Comparison of ENCODE assay signal across 25 mouse cellular contexts in genomic region chrX:110077761-110078531, GRCm38 (mm10).
DNase-seq lines count a peak whose midpoint lies in the region; ATAC-seq lines count a peak whose summit lies in the region.
"Had no signal": no experiment of that assay in that cellular context is flagged by ENCODE, and none has a peak within 500 bp of the region (broad histone marks: within the 10 kb centered on the region; RNA-seq: fewer than 3 reads in every experiment).

No protein-coding gene starts in this region.

- DNase-seq in hindbrain, embryonic 10.5 days (ENCODE audit: low spot score): no peak
- no peak for DNase-seq in kidney, postnatal 25 days
- DNase-seq in layer of hippocampus, adult 9-11 months: no peak
- DNase-seq: adrenal gland, postnatal 25 days; cerebellum, adult 9-10 months; gastrocnemius, postnatal 10 days; heart, adult 18-20 months; heart, postnatal 10 days; kidney, adult 9 months; kidney, postnatal 14 days; liver, embryonic 13.5 days; lung, embryonic 14.5 days; retina, postnatal 1 day; thymus, postnatal 14 days had no signal

- no peaks in the 10 kb centered on the region for H3K27me3 ChIP-seq in hindbrain, embryonic 13.5 days
- no peaks in the 10 kb centered on the region for H3K27me3 ChIP-seq in hindbrain, embryonic 10.5 days (ENCODE audit: insufficient read depth, poor library complexity, severe bottlenecking)
- H3K27me3 ChIP-seq in forebrain, embryonic 12.5 days: no peaks in the 10 kb centered on the region
- H3K27me3 ChIP-seq in forebrain, embryonic 16.5 days (replicated peaks; ENCODE audit: control insufficient read depth, insufficient read depth, low read length): no peaks in the 10 kb centered on the region
- H3K27me3 ChIP-seq in midbrain, embryonic 16.5 days (ENCODE audit: control insufficient read depth, insufficient read depth, low read depth, low read length): no peaks in the 10 kb centered on the region
- H3K27me3 ChIP-seq: embryonic facial prominence, embryonic 15.5 days; heart, embryonic 12.5 days; liver, embryonic 13.5 days had no signal

- no peak overlapping the region for H3K9ac ChIP-seq in hindbrain, embryonic 13.5 days
- no peak overlapping the region for H3K9ac ChIP-seq in forebrain, embryonic 12.5 days
- H3K9ac ChIP-seq in forebrain, embryonic 16.5 days (replicated peaks; ENCODE audit: low read depth, low read length): no peak overlapping the region
- no peak overlapping the region for H3K9ac ChIP-seq in midbrain, embryonic 16.5 days (ENCODE audit: low read depth, low read length)
- H3K9ac ChIP-seq: embryonic facial prominence, embryonic 15.5 days; heart, embryonic 12.5 days; liver, embryonic 13.5 days; lung, embryonic 14.5 days had no signal

- no peaks in the 10 kb centered on the region for H3K9me3 ChIP-seq in hindbrain, embryonic 13.5 days
- no peaks in the 10 kb centered on the region for H3K9me3 ChIP-seq in hindbrain, embryonic 10.5 days
- no peaks in the 10 kb centered on the region for H3K9me3 ChIP-seq in forebrain, embryonic 12.5 days
- H3K9me3 ChIP-seq in forebrain, embryonic 16.5 days (ENCODE audit: control insufficient read depth, low read length): no peaks in the 10 kb centered on the region
- no peaks in the 10 kb centered on the region for H3K9me3 ChIP-seq in midbrain, embryonic 16.5 days (replicated peaks; ENCODE audit: control insufficient read depth, low read length, poor library complexity, severe bottlenecking)
- H3K9me3 ChIP-seq: embryonic facial prominence, embryonic 15.5 days; heart, embryonic 12.5 days; liver, embryonic 13.5 days had no signal

- H3K36me3 ChIP-seq in hindbrain, embryonic 13.5 days: no peaks in the 10 kb centered on the region
- H3K36me3 ChIP-seq in hindbrain, embryonic 10.5 days: no peaks in the 10 kb centered on the region
- H3K36me3 ChIP-seq in forebrain, embryonic 12.5 days (replicated peaks): no peaks in the 10 kb centered on the region
- no peaks in the 10 kb centered on the region for H3K36me3 ChIP-seq in forebrain, embryonic 16.5 days (ENCODE audit: control insufficient read depth, insufficient read depth)
- H3K36me3 ChIP-seq in midbrain, embryonic 16.5 days (ENCODE audit: control insufficient read depth, insufficient read depth, low read length): no peaks in the 10 kb centered on the region
- H3K36me3 ChIP-seq: embryonic facial prominence, embryonic 15.5 days; heart, embryonic 12.5 days; liver, embryonic 13.5 days had no signal

- H3K4me3 ChIP-seq in hindbrain, embryonic 13.5 days: no peak overlapping the region
- H3K4me3 ChIP-seq in hindbrain, embryonic 10.5 days: no peak overlapping the region
- H3K4me3 ChIP-seq in forebrain, embryonic 12.5 days (replicated peaks): no peak overlapping the region
- no peak overlapping the region for H3K4me3 ChIP-seq in forebrain, embryonic 16.5 days (replicated peaks; ENCODE audit: low read length)
- H3K4me3 ChIP-seq in midbrain, embryonic 16.5 days (ENCODE audit: low read depth, low read length): no peak overlapping the region
- H3K4me3 ChIP-seq: embryonic facial prominence, embryonic 15.5 days; heart, embryonic 12.5 days; layer of hippocampus, adult 2 months; left cerebral cortex, adult 2 months; liver, embryonic 13.5 days; myocyte had no signal

- H3K27ac ChIP-seq in hindbrain, embryonic 13.5 days: no peak overlapping the region
- H3K27ac ChIP-seq in hindbrain, embryonic 10.5 days: no peak overlapping the region
- H3K27ac ChIP-seq in forebrain, embryonic 12.5 days: no peak overlapping the region
- no peak overlapping the region for H3K27ac ChIP-seq in forebrain, embryonic 16.5 days (ENCODE audit: low read length)
- H3K27ac ChIP-seq in midbrain, embryonic 16.5 days (ENCODE audit: low read length): no peak overlapping the region
- H3K27ac ChIP-seq: embryonic facial prominence, embryonic 15.5 days; layer of hippocampus, adult 2 months; left cerebral cortex, adult 2 months; liver, embryonic 13.5 days had no signal

- peak; percentile 46; the same call in 1 of the 2 replicates for ATAC-seq in hindbrain, embryonic 13.5 days (ENCODE audit: low FRiP score)
- peak; percentile 77 for ATAC-seq in forebrain, embryonic 12.5 days (ENCODE audit: low FRiP score)
- peak; percentile 75 for ATAC-seq in forebrain, embryonic 16.5 days
- ATAC-seq in midbrain, embryonic 16.5 days: 0 out of 2 replicates have a peak, but pooled peaks have one; percentile 28
- ATAC-seq: hindbrain, embryonic 16.5 days; intestine, embryonic 16.5 days had no signal

- 42% methylated on average over 3 of the region's 3 CpGs for WGBS in hindbrain, embryonic 13.5 days
- WGBS in hindbrain, embryonic 10.5 days: 70% methylated on average over 3 of the region's 3 CpGs
- WGBS in forebrain, embryonic 12.5 days: 30% methylated on average over 3 of the region's 3 CpGs
- 29% methylated on average over 3 of the region's 3 CpGs for WGBS in forebrain, embryonic 16.5 days
- WGBS in midbrain, embryonic 16.5 days: 36% methylated on average over 3 of the region's 3 CpGs

- H3K4me2 ChIP-seq in hindbrain, embryonic 13.5 days: no peak overlapping the region
- no peak overlapping the region for H3K4me2 ChIP-seq in forebrain, embryonic 12.5 days
- H3K4me2 ChIP-seq in forebrain, embryonic 16.5 days (ENCODE audit: low read length): no peak overlapping the region
- no peak overlapping the region for H3K4me2 ChIP-seq in midbrain, embryonic 16.5 days (ENCODE audit: low read length)
- H3K4me2 ChIP-seq: embryonic facial prominence, embryonic 15.5 days; heart, embryonic 12.5 days; liver, embryonic 13.5 days; lung, embryonic 14.5 days had no signal

- H3K4me1 ChIP-seq in hindbrain, embryonic 13.5 days (replicated peaks): no peaks in the 10 kb centered on the region
- no peaks in the 10 kb centered on the region for H3K4me1 ChIP-seq in hindbrain, embryonic 10.5 days (replicated peaks)
- H3K4me1 ChIP-seq in forebrain, embryonic 12.5 days: no peaks in the 10 kb centered on the region; the same call in 1 of the 2 replicates
- H3K4me1 ChIP-seq in forebrain, embryonic 16.5 days (replicated peaks; ENCODE audit: control insufficient read depth, insufficient read depth, low read length): peaks cover 3% of the 10 kb centered on the region; the same call in 1 of the 2 replicates
- H3K4me1 ChIP-seq in midbrain, embryonic 16.5 days (ENCODE audit: control insufficient read depth, insufficient read depth, low read length): no peaks in the 10 kb centered on the region
- H3K4me1 ChIP-seq: embryonic facial prominence, embryonic 15.5 days; heart, embryonic 12.5 days; liver, embryonic 13.5 days had no signal
